Mouse (Mus musculus) lung, embryonic 14.5 days (tissue): Measurements from ENCODE around the gene Tradd. TPM values are rescaled to one million over a fixed set of nuclear protein-coding genes. Genes with fewer than 3 reads are reported as not detected.

Experiments used
- ATAC-seq: fragments of 200-750 bp; cut with Nextera tagmentation; 2 replicates; pipeline ENCODE4 v1.8.0; 2017; ENCODE audit warnings: mild to moderate bottlenecking, moderate TSS enrichment, moderate library complexity; ENCODE audit not compliant: insufficient read depth
- DNase-seq: peaks from one replicate; pipeline ENCODE4 v3.0.0-alpha.2; 2015
- H3K27ac ChIP-seq: fragments of 300-500 bp; sonication (generic); 2 replicates; pipeline ENCODE4 v1.5.1; 2014; ENCODE audit warnings: low read depth, mild to moderate bottlenecking, moderate library complexity
- H3K27me3 ChIP-seq: fragments of 300-500 bp; sonication (generic); 2 replicates; pipeline ENCODE4 v1.6.1; 2014; ENCODE audit warnings: low read length, control low read depth; ENCODE audit not compliant: insufficient read depth
- H3K36me3 ChIP-seq: fragments of 300-500 bp; sonication (generic); 2 replicates; pipeline ENCODE4 v1.6.1; 2014; ENCODE audit warnings: control low read depth; ENCODE audit not compliant: insufficient read depth
- H3K4me1 ChIP-seq: fragments of 300-500 bp; sonication (generic); 2 replicates; pipeline ENCODE4 v1.6.1; 2014; ENCODE audit warnings: antibody characterized with exemption, control low read depth; ENCODE audit not compliant: insufficient read depth
- H3K4me2 ChIP-seq: fragments of 300-500 bp; sonication (generic); 2 replicates; pipeline ENCODE4 v1.6.1; 2014; ENCODE audit warnings: mild to moderate bottlenecking
- H3K4me3 ChIP-seq: fragments of 300-500 bp; sonication (generic); 2 replicates; pipeline ENCODE4 v1.5.1; 2014; ENCODE audit warnings: low read depth, low read length
- H3K9ac ChIP-seq: fragments of 300-500 bp; sonication (generic); 2 replicates; pipeline ENCODE4 v1.6.1; 2014
- H3K9me3 ChIP-seq: fragments of 300-500 bp; sonication (generic); 2 replicates; pipeline ENCODE4 v1.6.1; 2016; ENCODE audit warnings: low read depth, low read length, control low read depth
- CTCF ChIP-seq: IDR thresholded peaks from 2 replicates; pipeline ENCODE4 v1.5.1; 2016; ENCODE audit warnings: antibody characterized with exemption, low read depth
- WGBS: fragments of 180-500 bp; shearing (Covaris S2); extraction: QIAGEN DNeasy Blood & Tissue Kit; methylation state at CpG from one replicate; pipeline ENCODE4 v1.1.7; 2014; 5-methylcytosine and 5-hydroxymethylcytosine counted together
- polyA plus RNA-seq: library from polyadenylated mRNA; unstranded; fragments of >200 nt; fragmentation: Nextera tagmentation; extraction: Ambion mirVana; gene quantifications from 2 replicates; pipeline ENCODE4 v1.2.1, GENCODE M21; 2014

Tradd gene
- polyA plus RNA-seq, 1 experiment from 2014 or later: 24.3 TPM

DNA sequence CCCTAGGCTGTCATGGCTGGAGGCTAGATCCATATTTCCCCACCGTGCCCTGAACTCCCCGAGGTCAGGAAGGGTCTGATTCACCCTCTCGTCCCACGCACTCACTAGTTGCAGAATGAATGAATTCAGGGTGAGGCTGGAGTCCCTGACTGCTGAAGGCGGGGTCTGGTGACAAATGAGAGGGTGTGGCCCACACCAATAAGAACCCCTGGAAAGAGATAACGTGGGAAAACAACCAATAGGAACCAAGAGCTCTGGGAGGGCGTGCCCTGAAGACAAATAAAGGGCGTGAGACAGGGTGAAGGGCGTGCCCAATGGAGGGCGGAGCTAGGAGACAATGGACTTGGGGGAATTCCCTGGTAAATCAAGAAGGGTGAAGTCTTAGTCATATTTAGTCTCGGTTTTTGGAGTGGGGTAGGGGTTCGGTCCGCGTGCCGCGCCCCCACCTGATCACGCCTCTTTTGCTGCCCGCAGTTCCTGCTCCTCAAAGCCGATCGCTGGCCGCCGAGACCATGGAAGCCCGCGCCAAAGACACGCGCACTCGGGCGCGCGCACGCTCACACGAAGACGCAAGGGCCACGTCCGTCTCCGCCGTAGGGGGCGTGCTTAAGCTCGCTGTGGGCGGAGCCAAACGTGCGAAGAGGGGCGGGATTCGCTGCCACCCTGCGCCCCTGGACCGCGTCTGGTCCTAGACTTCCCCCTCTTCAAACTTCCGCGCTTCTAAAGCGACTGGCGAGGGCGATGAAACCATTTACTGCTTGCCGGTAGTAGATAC, 24.7 kb upstream of the Tradd start:
- no peaks in the 10 kb centered on the region for H3K9me3 ChIP-seq
- ATAC-seq: peak; percentile 84
- peak overlapping the region; percentile 51 for H3K4me3 ChIP-seq
- peak overlapping the region; percentile 84 for H3K4me2 ChIP-seq
- peak overlapping the region; percentile 54 for H3K9ac ChIP-seq
- H3K36me3 ChIP-seq: no peaks in the 10 kb centered on the region
- peak; percentile 52; the same call in 1 of the 2 replicates for TF ChIP-seq CTCF
- H3K4me1 ChIP-seq: no peaks in the 10 kb centered on the region; the same call in 1 of the 2 replicates
- DNase-seq: peak; percentile 98
- H3K27ac ChIP-seq: peak overlapping the region; percentile 75
- H3K27me3 ChIP-seq: peaks cover 13% of the 10 kb centered on the region
- under 1% methylated on average over 53 of the region's 53 CpGs for WGBS

GRCm38 (mm10) chr8:105288231-105288630, 23.8 kb upstream of the Tradd start:
- H3K4me2 ChIP-seq: peak overlapping the region; percentile 84
- peaks cover 13% of the 10 kb centered on the region for H3K27me3 ChIP-seq
- H3K9me3 ChIP-seq: no peaks in the 10 kb centered on the region
- DNase-seq: no peak
- H3K4me1 ChIP-seq: no peaks in the 10 kb centered on the region; the same call in 1 of the 2 replicates
- WGBS: 85% methylated on average over 5 of the region's 5 CpGs
- peak; percentile 17 for TF ChIP-seq CTCF
- H3K9ac ChIP-seq: no peak overlapping the region
- H3K27ac ChIP-seq: no peak overlapping the region
- H3K4me3 ChIP-seq: no peak overlapping the region
- ATAC-seq: no peak
- peaks cover 3% of the 10 kb centered on the region; the same call in 1 of the 2 replicates for H3K36me3 ChIP-seq

GRCm38 (mm10) chr8:105286907-105287306, 22.5 kb upstream of the Tradd start:
- Histone ChIP-seq H3K9ac (no peak overlapping the region), H3K4me1 (no peaks in the 10 kb centered on the region; the same call in 1 of the 2 replicates), H3K4me3 (no peak overlapping the region), H3K9me3 (no peaks in the 10 kb centered on the region), H3K27ac (no peak overlapping the region), H3K36me3 (peaks cover 4% of the 10 kb centered on the region; the same call in 1 of the 2 replicates), H3K4me2 (no peak overlapping the region), H3K27me3 (peaks cover 13% of the 10 kb centered on the region)
- TF ChIP-seq CTCF: 0 out of 2 replicates have a peak, but pooled peaks have one; percentile 18
- DNase-seq (no peak), ATAC-seq (no peak)
- WGBS: 80% methylated on average over 4 of the region's 4 CpGs

GRCm38 (mm10) chr8:105285514-105285913, 21.1 kb upstream of the Tradd start:
- ATAC-seq: no peak
- WGBS: 44% methylated on average over 12 of the region's 12 CpGs
- no peaks in the 10 kb centered on the region; the same call in 1 of the 2 replicates for H3K4me1 ChIP-seq

GRCm38 (mm10) chr8:105283074-105283473, 18.7 kb upstream of the Tradd start:
- ATAC-seq: peak; percentile 29
- Histone ChIP-seq H3K4me2 (no peak overlapping the region), H3K4me1 (peaks cover 3% of the 10 kb centered on the region), H3K9ac (no peak overlapping the region), H3K4me3 (no peak overlapping the region), H3K9me3 (no peaks in the 10 kb centered on the region), H3K36me3 (peaks cover 13% of the 10 kb centered on the region; the same call in 1 of the 2 replicates), H3K27ac (no peak overlapping the region), H3K27me3 (peaks cover 23% of the 10 kb centered on the region)
- peak; percentile 92 for TF ChIP-seq CTCF
- peak; percentile 81 for DNase-seq
- 32% methylated on average over 23 of the region's 23 CpGs for WGBS

More at GRCm38 (mm10) chr8:105285514-105285913, 21.1 kb upstream of the Tradd start:
- TF ChIP-seq CTCF: no peak
- H3K36me3 ChIP-seq: peaks cover 11% of the 10 kb centered on the region; the same call in 1 of the 2 replicates
- H3K27ac ChIP-seq: no peak overlapping the region
- no peak overlapping the region for H3K4me3 ChIP-seq
- H3K27me3 ChIP-seq: peaks cover 9% of the 10 kb centered on the region
- no peak overlapping the region for H3K9ac ChIP-seq
- DNase-seq: no peak
- H3K4me2 ChIP-seq: no peak overlapping the region
- no peaks in the 10 kb centered on the region for H3K9me3 ChIP-seq

- Histone ChIP-seq H3K36me3 (peaks cover 13% of the 10 kb centered on the region; the same call in 1 of the 2 replicates), H3K4me2 (no peak overlapping the region), H3K4me3 (no peak overlapping the region), H3K9ac (no peak overlapping the region), H3K9me3 (no peaks in the 10 kb centered on the region), H3K27ac (no peak overlapping the region), H3K27me3 (peaks cover 32% of the 10 kb centered on the region), H3K4me1 (peaks cover 3% of the 10 kb centered on the region; the same call in 1 of the 2 replicates)
- WGBS: 77% methylated on average over 4 of the region's 4 CpGs
- ATAC-seq (no peak), DNase-seq (no peak)
- no peak for TF ChIP-seq CTCF
Measured at GRCm38 (mm10) chr8:105282239-105282638, 17.8 kb upstream of the Tradd start.

DNA sequence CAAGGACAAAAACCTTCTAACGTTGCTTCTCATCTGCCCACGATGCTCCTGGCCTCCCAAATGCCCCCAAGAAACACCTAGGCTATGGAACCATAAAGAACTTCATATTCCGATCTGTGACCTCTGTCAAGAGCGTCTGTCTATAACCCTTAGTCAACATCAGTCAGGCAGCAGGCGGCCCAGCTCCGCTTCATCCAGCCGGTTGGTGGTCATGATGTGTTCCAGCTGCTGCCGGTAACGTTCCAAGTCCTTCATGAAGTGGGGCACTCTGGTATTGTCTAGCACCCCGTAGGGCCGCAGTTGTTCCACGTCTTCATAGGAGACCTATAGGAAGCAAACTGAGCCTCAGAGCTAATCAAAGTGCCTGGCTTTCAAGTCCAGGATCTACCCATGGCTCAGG, 17.4 kb upstream of the Tradd start:
- peaks cover 36% of the 10 kb centered on the region for H3K27me3 ChIP-seq
- no peak overlapping the region for H3K4me3 ChIP-seq
- WGBS: 51% methylated on average over 12 of the region's 12 CpGs
- no peak overlapping the region for H3K27ac ChIP-seq
- no peak overlapping the region for H3K9ac ChIP-seq
- H3K9me3 ChIP-seq: no peaks in the 10 kb centered on the region
- H3K4me2 ChIP-seq: no peak overlapping the region
- peaks cover 3% of the 10 kb centered on the region; the same call in 1 of the 2 replicates for H3K4me1 ChIP-seq
- peak; percentile 25; the same call in 1 of the 2 replicates for ATAC-seq
- TF ChIP-seq CTCF: no peak
- DNase-seq: peak; percentile 83
- peaks cover 13% of the 10 kb centered on the region; the same call in 1 of the 2 replicates for H3K36me3 ChIP-seq
